Mouse (Mus musculus): Measurements from ENCODE around the gene Fam118b. TPM values are rescaled to one million over a fixed set of nuclear protein-coding genes. Genes with fewer than 3 reads are reported as not detected.
A peak's percentile ranks its signal among the peaks of the same experiment; 100 is the strongest.

Gene Fam118b
- polyA plus RNA-seq (2015; fragmentation: Nextera tagmentation; extraction: Ambion mirVana): 58.2 and 58.9 TPM in 2 replicates

GRCm38 (mm10) chr9:35267146-35267975 is at the start of gene Fam118b, which contains the start of gene Rpusd4:
Gene Fam118b (minus strand): TSS chr9:35267805.
Gene Rpusd4 (plus strand): TSS chr9:35267865.
- WGBS: under 1% methylated on average over 62 of the region's 62 CpGs
- peak; percentile 84 for ATAC-seq
- H3K4me2 ChIP-seq (ENCODE audit: low read depth, low read length): peak within 1 kb of the TSS; percentile 91

GRCm38 (mm10) chr9:35316771-35317211 is 49.2 kb upstream of the Fam118b start:
- Histone ChIP-seq H3K27ac (ENCODE audit: low read length) (0 out of 2 replicates have a peak overlapping the region, but pooled peaks have one; percentile 7), H3K4me2 (ENCODE audit: low read depth, low read length) (no peak overlapping the region), H3K36me3 (ENCODE audit: control insufficient read depth, insufficient read depth, low read length) (no peaks in the 10 kb centered on the region), H3K4me1 (ENCODE audit: control insufficient read depth, insufficient read depth, low read length) (peaks cover 25% of the 10 kb centered on the region), H3K4me3 (ENCODE audit: low read length) (no peak overlapping the region), H3K27me3 (replicated peaks; ENCODE audit: control insufficient read depth, insufficient read depth, low read length) (no peaks in the 10 kb centered on the region), H3K9ac (ENCODE audit: low read depth, low read length) (0 out of 2 replicates have a peak overlapping the region, but pooled peaks have one; percentile 34), H3K9me3 (ENCODE audit: control insufficient read depth, low read length) (no peaks in the 10 kb centered on the region)
- WGBS: 47% methylated on average over 3 of the region's 3 CpGs
- peak; percentile 16; the same call in 1 of the 2 replicates for ATAC-seq

More at GRCm38 (mm10) chr9:35267146-35267975, at the start of gene Fam118b, which contains the start of gene Rpusd4:
- H3K9me3 ChIP-seq (ENCODE audit: control insufficient read depth, low read length): no peaks in the 10 kb centered on the region
- H3K4me1 ChIP-seq (ENCODE audit: control insufficient read depth, insufficient read depth, low read length): peaks cover 20% of the 10 kb centered on the region
- H3K4me3 ChIP-seq (ENCODE audit: low read length): peak within 1 kb of the TSS; percentile 79
- H3K27ac ChIP-seq (ENCODE audit: low read length): peak within 1 kb of the TSS; percentile 71; the same call in 1 of the 2 replicates
- H3K36me3 ChIP-seq (ENCODE audit: control insufficient read depth, insufficient read depth, low read length): peaks cover 3% of the 10 kb centered on the region; the same call in 1 of the 2 replicates
- no peaks in the 10 kb centered on the region for H3K27me3 ChIP-seq (replicated peaks; ENCODE audit: control insufficient read depth, insufficient read depth, low read length)
- H3K9ac ChIP-seq (ENCODE audit: low read depth, low read length): peak within 1 kb of the TSS; percentile 81

GRCm38 (mm10) chr9:35314254-35314653 is 46.6 kb upstream of the Fam118b start:
- peaks cover 25% of the 10 kb centered on the region for H3K4me1 ChIP-seq (ENCODE audit: control insufficient read depth, insufficient read depth, low read length)
- ATAC-seq: no peak
- 46% methylated on average over 1 of the region's 1 CpGs for WGBS

GRCm38 (mm10) chr9:35313601-35314000 is 46.0 kb upstream of the Fam118b start:
- WGBS: 38% methylated on average over 4 of the region's 4 CpGs
- Histone ChIP-seq H3K4me2 (ENCODE audit: low read depth, low read length) (no peak overlapping the region), H3K4me3 (ENCODE audit: low read length) (no peak overlapping the region), H3K9me3 (ENCODE audit: control insufficient read depth, low read length) (no peaks in the 10 kb centered on the region), H3K9ac (ENCODE audit: low read depth, low read length) (no peak overlapping the region), H3K27me3 (replicated peaks; ENCODE audit: control insufficient read depth, insufficient read depth, low read length) (no peaks in the 10 kb centered on the region), H3K27ac (ENCODE audit: low read length) (peak overlapping the region; percentile 47; the same call in 1 of the 2 replicates), H3K36me3 (ENCODE audit: control insufficient read depth, insufficient read depth, low read length) (no peaks in the 10 kb centered on the region), H3K4me1 (ENCODE audit: control insufficient read depth, insufficient read depth, low read length) (peaks cover 21% of the 10 kb centered on the region)
- no peak for ATAC-seq

More at GRCm38 (mm10) chr9:35314254-35314653, 46.6 kb upstream of the Fam118b start:
- Histone ChIP-seq H3K9ac (ENCODE audit: low read depth, low read length) (no peak overlapping the region), H3K27ac (ENCODE audit: low read length) (no peak overlapping the region), H3K27me3 (replicated peaks; ENCODE audit: control insufficient read depth, insufficient read depth, low read length) (no peaks in the 10 kb centered on the region), H3K4me3 (ENCODE audit: low read length) (no peak overlapping the region), H3K9me3 (ENCODE audit: control insufficient read depth, low read length) (no peaks in the 10 kb centered on the region), H3K36me3 (ENCODE audit: control insufficient read depth, insufficient read depth, low read length) (no peaks in the 10 kb centered on the region), H3K4me2 (ENCODE audit: low read depth, low read length) (no peak overlapping the region)

GRCm38 (mm10) chr9:35312516-35312915 is 44.9 kb upstream of the Fam118b start:
- Histone ChIP-seq H3K4me1 (ENCODE audit: control insufficient read depth, insufficient read depth, low read length) (peaks cover 15% of the 10 kb centered on the region), H3K9ac (ENCODE audit: low read depth, low read length) (no peak overlapping the region), H3K4me3 (ENCODE audit: low read length) (no peak overlapping the region), H3K27ac (ENCODE audit: low read length) (peak overlapping the region; percentile 47), H3K36me3 (ENCODE audit: control insufficient read depth, insufficient read depth, low read length) (no peaks in the 10 kb centered on the region), H3K4me2 (ENCODE audit: low read depth, low read length) (no peak overlapping the region), H3K27me3 (replicated peaks; ENCODE audit: control insufficient read depth, insufficient read depth, low read length) (no peaks in the 10 kb centered on the region), H3K9me3 (ENCODE audit: control insufficient read depth, low read length) (no peaks in the 10 kb centered on the region)
- 55% methylated on average over 3 of the region's 3 CpGs for WGBS
- ATAC-seq: peak; percentile 68

GRCm38 (mm10) chr9:35310377-35310776 is 42.8 kb upstream of the Fam118b start:
- Histone ChIP-seq H3K27ac (ENCODE audit: low read length) (no peak overlapping the region), H3K4me1 (ENCODE audit: control insufficient read depth, insufficient read depth, low read length) (peaks cover 8% of the 10 kb centered on the region; the same call in 1 of the 2 replicates), H3K9ac (ENCODE audit: low read depth, low read length) (no peak overlapping the region), H3K27me3 (replicated peaks; ENCODE audit: control insufficient read depth, insufficient read depth, low read length) (no peaks in the 10 kb centered on the region), H3K4me2 (ENCODE audit: low read depth, low read length) (no peak overlapping the region), H3K36me3 (ENCODE audit: control insufficient read depth, insufficient read depth, low read length) (no peaks in the 10 kb centered on the region), H3K9me3 (ENCODE audit: control insufficient read depth, low read length) (no peaks in the 10 kb centered on the region), H3K4me3 (ENCODE audit: low read length) (no peak overlapping the region)
- ATAC-seq: no peak
- 84% methylated on average over 6 of the region's 6 CpGs for WGBS

GRCm38 (mm10) chr9:35307461-35307860 is 39.9 kb upstream of the Fam118b start:
- no peak overlapping the region for H3K9ac ChIP-seq (ENCODE audit: low read depth, low read length)
- H3K4me2 ChIP-seq (ENCODE audit: low read depth, low read length): no peak overlapping the region
- no peaks in the 10 kb centered on the region for H3K27me3 ChIP-seq (replicated peaks; ENCODE audit: control insufficient read depth, insufficient read depth, low read length)
- no peaks in the 10 kb centered on the region for H3K4me1 ChIP-seq (ENCODE audit: control insufficient read depth, insufficient read depth, low read length)
- no peak overlapping the region for H3K27ac ChIP-seq (ENCODE audit: low read length)
- no peak overlapping the region for H3K4me3 ChIP-seq (ENCODE audit: low read length)
- 78% methylated on average over 7 of the region's 7 CpGs for WGBS
- H3K9me3 ChIP-seq (ENCODE audit: control insufficient read depth, low read length): no peaks in the 10 kb centered on the region
- ATAC-seq: no peak
- no peaks in the 10 kb centered on the region for H3K36me3 ChIP-seq (ENCODE audit: control insufficient read depth, insufficient read depth, low read length)

- no peak for ATAC-seq
- 92% methylated on average over 3 of the region's 3 CpGs for WGBS
Measured at GRCm38 (mm10) chr9:35302172-35302571, 34.6 kb upstream of the Fam118b start.

GRCm38 (mm10) chr9:35297791-35298190 is 30.2 kb upstream of the Fam118b start:
- no peaks in the 10 kb centered on the region for H3K36me3 ChIP-seq (ENCODE audit: control insufficient read depth, insufficient read depth, low read length)
- no peaks in the 10 kb centered on the region for H3K27me3 ChIP-seq (replicated peaks; ENCODE audit: control insufficient read depth, insufficient read depth, low read length)
- no peak overlapping the region for H3K9ac ChIP-seq (ENCODE audit: low read depth, low read length)
- H3K9me3 ChIP-seq (ENCODE audit: control insufficient read depth, low read length): peaks cover 5% of the 10 kb centered on the region; the same call in 1 of the 2 replicates
- peak; percentile 69 for ATAC-seq
- no peak overlapping the region for H3K27ac ChIP-seq (ENCODE audit: low read length)
- no peak overlapping the region for H3K4me2 ChIP-seq (ENCODE audit: low read depth, low read length)
- H3K4me1 ChIP-seq (ENCODE audit: control insufficient read depth, insufficient read depth, low read length): no peaks in the 10 kb centered on the region
- H3K4me3 ChIP-seq (ENCODE audit: low read length): no peak overlapping the region

More at GRCm38 (mm10) chr9:35302172-35302571, 34.6 kb upstream of the Fam118b start:
- Histone ChIP-seq H3K4me1 (ENCODE audit: control insufficient read depth, insufficient read depth, low read length) (no peaks in the 10 kb centered on the region), H3K9ac (ENCODE audit: low read depth, low read length) (no peak overlapping the region), H3K9me3 (ENCODE audit: control insufficient read depth, low read length) (no peaks in the 10 kb centered on the region), H3K4me2 (ENCODE audit: low read depth, low read length) (no peak overlapping the region), H3K4me3 (ENCODE audit: low read length) (no peak overlapping the region), H3K36me3 (ENCODE audit: control insufficient read depth, insufficient read depth, low read length) (no peaks in the 10 kb centered on the region), H3K27me3 (replicated peaks; ENCODE audit: control insufficient read depth, insufficient read depth, low read length) (no peaks in the 10 kb centered on the region), H3K27ac (ENCODE audit: low read length) (no peak overlapping the region)

Measured in intestine, embryonic 16.5 days (tissue).